Mouse (Mus musculus) ovary, postnatal 10 days (tissue): ENCODE results near the gene Wrap53.
"Not testable (repeated sequence)": the region's sequence is repeated elsewhere in the genome, so short reads cannot be mapped to it uniquely, and the experiment has no call there.

Experiments used
- DNase-seq: peaks from one replicate; pipeline ENCODE4 v3.0.0; 2022; ENCODE audit warnings: low spot score

The Wrap53 gene

GRCm38 (mm10) chr11:69563373-69563772, 16.7 kb downstream of the Wrap53 start:
- DNase-seq: no peak

GRCm38 (mm10) chr11:69560896-69561854, 18.9 kb downstream of the Wrap53 start:
- DNase-seq: no peak

GRCm38 (mm10) chr11:69559851-69560765, 19.9 kb downstream of the Wrap53 start, which contains the start of gene Efnb3:
TSS of gene Efnb3 (minus strand) at chr11:69560205.
- DNase-seq: no peak

GRCm38 (mm10) chr11:69559183-69559582, 20.9 kb downstream of the Wrap53 start:
- no peak for DNase-seq

GRCm38 (mm10) chr11:69558756-69559155, 21.3 kb downstream of the Wrap53 start:
- no peak for DNase-seq

GRCm38 (mm10) chr11:69557381-69557958, 22.6 kb downstream of the Wrap53 start:
- no peak for DNase-seq

- no peak for DNase-seq
These were observed 25.4 kb downstream of the Wrap53 start for GRCm38 (mm10) chr11:69554539-69555140.

GRCm38 (mm10) chr11:69553341-69553721, 26.7 kb downstream of the Wrap53 start:
- no peak for DNase-seq

GRCm38 (mm10) chr11:69552622-69553340, 27.3 kb downstream of the Wrap53 start:
- no peak for DNase-seq

- DNase-seq: no peak
These were observed 28.7 kb downstream of the Wrap53 start for GRCm38 (mm10) chr11:69551310-69551709.

- DNase-seq: no peak
These were observed 30.9 kb downstream of the Wrap53 start, which contains the start of gene Dnah2 for GRCm38 (mm10) chr11:69549060-69549656. TSS of gene Dnah2 (minus strand) at chr11:69549110.

GRCm38 (mm10) chr11:69547071-69547470, 33.0 kb downstream of the Wrap53 start:
- no peak for DNase-seq

GRCm38 (mm10) chr11:69546423-69547053, 33.5 kb downstream of the Wrap53 start:
- DNase-seq: peak; percentile 67

GRCm38 (mm10) chr11:69545957-69546356, 34.1 kb downstream of the Wrap53 start:
- DNase-seq: no peak

- no peak for DNase-seq
These were observed 36.5 kb downstream of the Wrap53 start for GRCm38 (mm10) chr11:69543598-69543997.

GRCm38 (mm10) chr11:69541741-69542140, 38.3 kb downstream of the Wrap53 start:
- DNase-seq: not testable (repeated sequence)

- DNase-seq: no peak
These were observed 39.4 kb downstream of the Wrap53 start for GRCm38 (mm10) chr11:69540700-69541099.

GRCm38 (mm10) chr11:69534990-69535389, 45.1 kb downstream of the Wrap53 start:
- no peak for DNase-seq

- DNase-seq: no peak
These were observed 47.4 kb downstream of the Wrap53 start for GRCm38 (mm10) chr11:69532480-69533150.
